Mouse (Mus musculus) left cerebral cortex, postnatal 25 days (tissue): ENCODE measurements around the gene Pcnx3. TPM values are rescaled to one million over a fixed set of nuclear protein-coding genes. Genes with fewer than 3 reads are reported as not detected.

Source experiments
- DNase-seq, 2 experiments: peaks; one replicate each; pipeline ENCODE4 v3.0.0; 2022; ENCODE audit warnings: low spot score in 2 of 2, mixed read lengths in 1 of 2
- intact Hi-C: fragments of 180-260 bp; cut with DNase I; formaldehyde crosslinking; loops from one replicate; pipeline ENCODE4 v1.15.1; 2025
- microRNA-seq, 2 experiments: library from miRNA; unstranded; fragments of <30 nt; microRNA quantifications; one replicate each; pipeline ENCODE4 v1.2.0; 2022
- total RNA-seq, 2 experiments: library from RNA; stranded (reverse); gene quantifications; 2 replicates each; pipeline ENCODE4 v1.2.3; 2021

Gene Pcnx3
- total RNA-seq, 2 experiments from 2014 or later: 63.6 to 67.9 TPM

GRCm38 (mm10) chr19:5614953-5615352 lies 73.8 kb downstream of the Pcnx3 start:
- intact Hi-C loops: loop anchor here (5.0 kb wide), 1 partner anchor 33 kb away; no protein-coding TSS in a partner anchor

More at GRCm38 (mm10) chr19:5614953-5615352, 73.8 kb downstream of the Pcnx3 start:
- DNase-seq: no peak

Small RNAs within 50 kb of the gene (microRNA-seq; reads per million reads assigned to microRNA genes)
- gene Mir6987: 0.67 to 1.7 reads per million in 2 experiments

Other genes with a start within 250 kb of the Pcnx3 start
- gene Fosl1, start 241.4 kb downstream of the Pcnx3 start, total RNA-seq: not detected
- gene Ccdc85b, start 231.0 kb downstream of the Pcnx3 start, total RNA-seq: 10 to 100 TPM; 26.4 to 27.9 TPM
- 10 to 100 TPM; 81.9 to 92.9 TPM for gene Fibp, start 228.3 kb downstream of the Pcnx3 start, total RNA-seq
- under 1 TPM; 0.73 to 0.80 TPM for gene Ctsw, start 220.4 kb downstream of the Pcnx3 start, total RNA-seq
- 10 to 100 TPM; 15.2 to 16.4 TPM for gene Efemp2, start 215.0 kb downstream of the Pcnx3 start, total RNA-seq
- 10 to 100 TPM; 30.7 to 30.9 TPM for gene Mus81, start 200.5 kb downstream of the Pcnx3 start, total RNA-seq
- gene Cfl1, start 198.5 kb downstream of the Pcnx3 start, total RNA-seq: 1,000 to 10,000 TPM; 1,474 to 1,552 TPM
- gene 1700020D05Rik, start 185.1 kb downstream of the Pcnx3 start, total RNA-seq: 1 to 10 TPM; 5.1 to 7.7 TPM
- gene Snx32, start 178.4 kb downstream of the Pcnx3 start, total RNA-seq: 10 to 100 TPM; 80.4 to 81.0 TPM
- gene Ovol1, start 128.3 kb downstream of the Pcnx3 start, total RNA-seq: not detected
- gene Ap5b1, start 120.9 kb downstream of the Pcnx3 start, total RNA-seq: 1 to 10 TPM; 5.2 to 6.4 TPM
- gene Rnaseh2c, start 87.0 kb downstream of the Pcnx3 start, total RNA-seq: 10 to 100 TPM; 68.0 to 82.1 TPM
- 10 to 100 TPM; 83.9 to 93.4 TPM for gene Kat5, start 78.7 kb downstream of the Pcnx3 start, total RNA-seq
- 10 to 100 TPM; 20.5 to 20.6 TPM for gene Rela, start 51.4 kb downstream of the Pcnx3 start, total RNA-seq
- gene Sipa1, start 25.2 kb downstream of the Pcnx3 start, total RNA-seq: 10 to 100 TPM; 14.5 to 18.7 TPM
- 10 to 100 TPM; 16.1 to 17.2 TPM for gene Map3k11, start 166 bp downstream of the Pcnx3 start, total RNA-seq
- not detected for gene Kcnk7, start 15.5 kb upstream of the Pcnx3 start, total RNA-seq
- 10 to 100 TPM; 24.6 to 27.3 TPM for gene Ehbp1l1, start 37.4 kb upstream of the Pcnx3 start, total RNA-seq
- gene Fam89b, start 40.7 kb upstream of the Pcnx3 start, total RNA-seq: 10 to 100 TPM; 30.0 to 30.2 TPM
- 10 to 100 TPM; 27.0 to 31.6 TPM for gene Ltbp3, start 52.0 kb upstream of the Pcnx3 start, total RNA-seq
- 10 to 100 TPM; 82.0 to 86.8 TPM for gene Scyl1, start 82.5 kb upstream of the Pcnx3 start, total RNA-seq
- 10 to 100 TPM in 1 of 2 experiments, 1 to 10 TPM in 1; 9.5 to 14.6 TPM for gene Frmd8, start 186.4 kb upstream of the Pcnx3 start, total RNA-seq
- gene Slc25a45, start 188.9 kb upstream of the Pcnx3 start, total RNA-seq: 1 to 10 TPM; 2.5 to 3.0 TPM
- 1 to 10 TPM; 4.5 to 5.5 TPM for gene Tigd3, start 205.2 kb upstream of the Pcnx3 start, total RNA-seq
- 10 to 100 TPM; 84.1 to 96.1 TPM for gene Dpf2, start 224.1 kb upstream of the Pcnx3 start, total RNA-seq
- 1 to 10 TPM; 6.2 to 6.6 TPM for gene Cdc42ep2, start 235.9 kb upstream of the Pcnx3 start, total RNA-seq